Mouse (Mus musculus): Measurements from ENCODE around the gene Begain. TPM values are rescaled to one million over a fixed set of nuclear protein-coding genes. Genes with fewer than 3 reads are reported as not detected.

The Begain gene
- polyA plus RNA-seq (2012; rRNA removed) (1.4 and 1.5 TPM in 2 replicates), polyA plus RNA-seq (2014; fragmentation: Nextera tagmentation; extraction: Ambion mirVana) (0.73 and 0.88 TPM in 2 replicates)

DNA sequence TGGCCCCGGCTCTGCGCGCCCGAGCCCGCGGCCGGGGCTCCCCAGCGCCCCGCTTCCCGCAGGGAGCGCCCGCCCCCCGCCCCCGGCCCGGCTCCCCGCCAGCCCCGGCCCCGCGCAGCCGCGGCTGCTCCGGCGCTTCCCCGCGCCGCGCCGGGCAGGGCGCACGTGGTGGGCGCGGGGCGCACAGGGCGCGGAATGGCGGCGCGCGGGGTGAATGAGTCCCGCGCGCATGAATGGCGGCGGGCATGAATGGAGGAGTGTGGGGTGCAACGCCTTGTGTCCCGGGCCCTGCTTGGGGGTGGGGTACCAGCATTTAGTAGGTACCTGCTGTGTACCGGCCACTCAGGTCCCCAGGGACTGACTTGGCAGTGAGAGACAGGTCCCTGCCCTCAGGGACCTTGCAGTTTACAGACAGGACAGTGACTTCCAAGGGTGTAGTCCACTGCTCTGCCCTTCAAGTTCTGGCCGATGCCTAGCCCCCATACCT is at the start of gene Begain:
Gene Begain (minus strand): TSS at position 51 of the 487 bp plus-strand sequence.
- Histone ChIP-seq H3K27ac (no peak within 1 kb of the TSS), H3K27me3 (ENCODE audit: control insufficient read depth, insufficient read depth, low read length) (peaks cover 4% of the 10 kb centered on the region), H3K36me3 (replicated peaks; ENCODE audit: control insufficient read depth, insufficient read depth, low read depth) (no peaks in the 10 kb centered on the region), H3K9me3 (ENCODE audit: control insufficient read depth, low read length) (no peaks in the 10 kb centered on the region), H3K4me2 (ENCODE audit: low read depth) (peak within 1 kb of the TSS; percentile 52), H3K4me3 (ENCODE audit: insufficient read depth in 1 of 2, low read depth in 2 of 2, low read length in 2 of 2) (peak within 1 kb of the TSS; percentile 10 to 38), H3K9ac (replicated peaks) (0 out of 2 replicates have a peak within 1 kb of the TSS, but pooled peaks have one; percentile 3), H3K4me1 (replicated peaks; ENCODE audit: control insufficient read depth in 2 of 2, insufficient read depth in 2 of 2, low read length in 1 of 2) (no peaks in the 10 kb centered on the region)
- ATAC-seq (ENCODE audit: insufficient read depth) = peak; percentile 40; the same call in 1 of the 2 replicates
- DNase-seq (ENCODE audit: low read depth in 3 of 3, low spot score in 3 of 3) = no peak
- 2% methylated on average over 38 of the region's 48 CpGs for WGBS (ENCODE audit: insufficient replicate concordance)
- TF ChIP-seq CTCF (IDR thresholded peaks at IDR 0.05; ENCODE audit: low read depth) (no peak), EP300 (IDR thresholded peaks at IDR 0.05; ENCODE audit: low read depth) (no peak)

- no peak for ATAC-seq (ENCODE audit: insufficient read depth)
- H3K4me2 ChIP-seq (ENCODE audit: low read depth) = no peak overlapping the region
- no peaks in the 10 kb centered on the region for H3K9me3 ChIP-seq (ENCODE audit: control insufficient read depth, low read length)
- no peaks in the 10 kb centered on the region for H3K27me3 ChIP-seq (ENCODE audit: control insufficient read depth, insufficient read depth, low read length)
- H3K4me3 ChIP-seq (ENCODE audit: insufficient read depth in 1 of 2, low read depth in 2 of 2, low read length in 2 of 2) = no peak overlapping the region
- DNase-seq (ENCODE audit: low read depth in 3 of 3, low spot score in 3 of 3) = no peak
- no peak overlapping the region for H3K27ac ChIP-seq
- H3K9ac ChIP-seq (replicated peaks) = no peak overlapping the region
- TF ChIP-seq EP300 (IDR thresholded peaks at IDR 0.05; ENCODE audit: low read depth) (no peak), CTCF (IDR thresholded peaks at IDR 0.05; ENCODE audit: low read depth) (no peak)
- H3K4me1 ChIP-seq (replicated peaks; ENCODE audit: control insufficient read depth in 2 of 2, insufficient read depth in 2 of 2, low read length in 1 of 2) = no peaks in the 10 kb centered on the region
- WGBS (ENCODE audit: insufficient replicate concordance) = 50% methylated on average over 8 of the region's 8 CpGs
- H3K36me3 ChIP-seq (replicated peaks; ENCODE audit: control insufficient read depth, insufficient read depth, low read depth) = no peaks in the 10 kb centered on the region
Measured at GRCm38 (mm10) chr12:109115707-109116106, 47.7 kb upstream of the Begain start.

GRCm38 (mm10) chr12:109115161-109115560 is 47.1 kb upstream of the Begain start:
- no peak for ATAC-seq (ENCODE audit: insufficient read depth)
- Histone ChIP-seq H3K9me3 (ENCODE audit: control insufficient read depth, low read length) (no peaks in the 10 kb centered on the region), H3K27me3 (ENCODE audit: control insufficient read depth, insufficient read depth, low read length) (no peaks in the 10 kb centered on the region), H3K4me1 (replicated peaks; ENCODE audit: control insufficient read depth in 2 of 2, insufficient read depth in 2 of 2, low read length in 1 of 2) (no peaks in the 10 kb centered on the region), H3K4me3 (ENCODE audit: insufficient read depth in 1 of 2, low read depth in 2 of 2, low read length in 2 of 2) (no peak overlapping the region), H3K9ac (replicated peaks) (no peak overlapping the region), H3K36me3 (replicated peaks; ENCODE audit: control insufficient read depth, insufficient read depth, low read depth) (no peaks in the 10 kb centered on the region), H3K4me2 (ENCODE audit: low read depth) (no peak overlapping the region), H3K27ac (no peak overlapping the region)
- 73% methylated on average over 10 of the region's 10 CpGs for WGBS (ENCODE audit: insufficient replicate concordance)
- no peak for TF ChIP-seq CTCF (IDR thresholded peaks at IDR 0.05; ENCODE audit: low read depth)
- TF ChIP-seq EP300 (IDR thresholded peaks at IDR 0.05; ENCODE audit: low read depth) = no peak
- no peak for DNase-seq (ENCODE audit: low read depth in 3 of 3, low spot score in 3 of 3)

- ATAC-seq (ENCODE audit: insufficient read depth) (no peak), DNase-seq (ENCODE audit: low read depth in 3 of 3, low spot score in 3 of 3) (no peak)
- Histone ChIP-seq H3K9me3 (ENCODE audit: control insufficient read depth, low read length) (no peaks in the 10 kb centered on the region), H3K27ac (no peak overlapping the region), H3K36me3 (replicated peaks; ENCODE audit: control insufficient read depth, insufficient read depth, low read depth) (no peaks in the 10 kb centered on the region), H3K9ac (replicated peaks) (no peak overlapping the region), H3K27me3 (ENCODE audit: control insufficient read depth, insufficient read depth, low read length) (no peaks in the 10 kb centered on the region), H3K4me1 (replicated peaks; ENCODE audit: control insufficient read depth in 2 of 2, insufficient read depth in 2 of 2, low read length in 1 of 2) (no peaks in the 10 kb centered on the region), H3K4me3 (ENCODE audit: insufficient read depth in 1 of 2, low read depth in 2 of 2, low read length in 2 of 2) (no peak overlapping the region), H3K4me2 (ENCODE audit: low read depth) (no peak overlapping the region)
- WGBS (ENCODE audit: insufficient replicate concordance) = 62% methylated on average over 10 of the region's 10 CpGs
- TF ChIP-seq EP300 (IDR thresholded peaks at IDR 0.05; ENCODE audit: low read depth) = no peak
- TF ChIP-seq CTCF (IDR thresholded peaks at IDR 0.05; ENCODE audit: low read depth) = no peak
Measured at GRCm38 (mm10) chr12:109112996-109113592, 45.1 kb upstream of the Begain start.

DNA sequence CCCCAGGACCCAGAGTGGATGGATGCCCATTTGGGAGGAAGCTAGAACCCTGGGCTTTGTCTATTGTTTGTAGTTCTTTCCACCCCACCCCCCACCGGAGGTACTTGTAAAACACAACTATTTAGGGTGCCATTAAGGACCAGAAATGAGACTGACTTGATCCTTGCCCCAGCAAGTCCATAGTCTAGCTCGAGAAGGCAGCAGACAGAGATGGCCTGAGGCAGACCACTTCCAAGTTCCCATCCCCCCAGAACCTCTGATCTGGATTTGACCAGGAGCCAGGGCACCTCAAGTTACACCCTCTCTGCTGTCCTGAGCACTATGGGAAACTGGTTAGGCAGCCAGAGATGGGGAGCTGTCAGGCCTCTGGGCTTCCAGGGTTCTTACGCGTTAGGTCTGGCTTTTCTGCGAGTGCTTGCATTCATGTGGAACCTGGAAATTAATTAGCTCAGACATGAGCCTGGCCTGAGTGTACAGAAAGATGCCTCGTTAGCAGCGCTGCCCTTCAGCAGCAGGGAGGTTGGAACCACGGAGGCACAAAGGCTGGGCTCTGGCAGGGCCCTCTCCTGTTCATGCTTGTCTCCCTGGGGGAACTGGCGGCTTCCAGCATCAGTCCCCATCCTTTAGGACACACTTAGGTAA is 44.5 kb upstream of the Begain start:
- Histone ChIP-seq H3K4me2 (ENCODE audit: low read depth) (no peak overlapping the region), H3K9me3 (ENCODE audit: control insufficient read depth, low read length) (no peaks in the 10 kb centered on the region), H3K4me3 (ENCODE audit: insufficient read depth in 1 of 2, low read depth in 2 of 2, low read length in 2 of 2) (no peak overlapping the region), H3K27me3 (ENCODE audit: control insufficient read depth, insufficient read depth, low read length) (no peaks in the 10 kb centered on the region), H3K36me3 (replicated peaks; ENCODE audit: control insufficient read depth, insufficient read depth, low read depth) (no peaks in the 10 kb centered on the region), H3K4me1 (replicated peaks; ENCODE audit: control insufficient read depth in 2 of 2, insufficient read depth in 2 of 2, low read length in 1 of 2) (no peaks in the 10 kb centered on the region), H3K27ac (no peak overlapping the region), H3K9ac (replicated peaks) (no peak overlapping the region)
- ATAC-seq (ENCODE audit: insufficient read depth) = no peak
- DNase-seq (ENCODE audit: low read depth in 3 of 3, low spot score in 3 of 3) = no peak
- WGBS (ENCODE audit: insufficient replicate concordance) = 58% methylated on average over 9 of the region's 9 CpGs
- TF ChIP-seq EP300 (IDR thresholded peaks at IDR 0.05; ENCODE audit: low read depth) = no peak
- TF ChIP-seq CTCF (IDR thresholded peaks at IDR 0.05; ENCODE audit: low read depth) = no peak

Measured in liver, embryonic 14.5 days (tissue).